Comparison of ENCODE assay signal across 9 mouse cellular contexts in genomic region chr10:70363054-70363453, GRCm38 (mm10).
DNase-seq lines count a peak whose midpoint lies in the region; ATAC-seq and TF ChIP-seq lines count a peak whose summit lies in the region.
"Had no signal": no experiment of that assay in that cellular context is flagged by ENCODE, and none has a peak within 500 bp of the region (broad histone marks: within the 10 kb centered on the region; RNA-seq: fewer than 3 reads in every experiment).

No protein-coding gene starts in this region.

- H3K4me3 ChIP-seq in kidney, postnatal 0 days (replicated peaks; ENCODE audit: low read depth, low read length) = no peak overlapping the region
- no peak overlapping the region for H3K4me3 ChIP-seq in kidney, embryonic 14.5 days (ENCODE audit: low read length)
- no peak overlapping the region for H3K4me3 ChIP-seq in limb, embryonic 10.5 days
- H3K4me3 ChIP-seq: liver, embryonic 15.5 days had no signal

- TF ChIP-seq CTCF in kidney, postnatal 0 days (IDR thresholded peaks at IDR 0.05; ENCODE audit: low read depth) = peak; percentile 63; the same call in 1 of the 2 replicates

- 72% methylated on average over 4 of the region's 4 CpGs for WGBS in kidney, postnatal 0 days
- 78% methylated on average over 4 of the region's 4 CpGs for WGBS in kidney, embryonic 14.5 days
- WGBS in limb, embryonic 10.5 days = 83% methylated on average over 4 of the region's 4 CpGs

- H3K9ac ChIP-seq in kidney, postnatal 0 days (ENCODE audit: low read depth, low read length) = no peak overlapping the region
- no peak overlapping the region for H3K9ac ChIP-seq in kidney, embryonic 14.5 days (ENCODE audit: low read depth, low read length)
- H3K9ac ChIP-seq: liver, embryonic 15.5 days had no signal

- no peaks in the 10 kb centered on the region for H3K36me3 ChIP-seq in kidney, postnatal 0 days (ENCODE audit: insufficient read depth, low read length)
- H3K36me3 ChIP-seq in kidney, embryonic 14.5 days (ENCODE audit: control insufficient read depth, insufficient read depth, low read length) = no peaks in the 10 kb centered on the region
- no peaks in the 10 kb centered on the region for H3K36me3 ChIP-seq in limb, embryonic 10.5 days
- H3K36me3 ChIP-seq: liver, embryonic 15.5 days had no signal

- no peaks in the 10 kb centered on the region for H3K4me1 ChIP-seq in kidney, postnatal 0 days (replicated peaks; ENCODE audit: insufficient read depth, low read length)
- no peaks in the 10 kb centered on the region for H3K4me1 ChIP-seq in kidney, embryonic 14.5 days (ENCODE audit: control insufficient read depth, insufficient read depth, low read length)
- H3K4me1 ChIP-seq in limb, embryonic 10.5 days = no peaks in the 10 kb centered on the region
- H3K4me1 ChIP-seq: liver, embryonic 15.5 days had no signal

- ATAC-seq in kidney, postnatal 0 days (replicated peaks; ENCODE audit: low FRiP score, low read depth) = no peak
- no peak for ATAC-seq in kidney, embryonic 14.5 days (ENCODE audit: low FRiP score, low TSS enrichment)

- no peaks in the 10 kb centered on the region for H3K9me3 ChIP-seq in kidney, postnatal 0 days (replicated peaks; ENCODE audit: low read length)
- H3K9me3 ChIP-seq in kidney, embryonic 14.5 days (ENCODE audit: control insufficient read depth, low read length) = no peaks in the 10 kb centered on the region
- H3K9me3 ChIP-seq in limb, embryonic 10.5 days (replicated peaks) = no peaks in the 10 kb centered on the region
- H3K9me3 ChIP-seq: liver, embryonic 15.5 days had no signal

- H3K27ac ChIP-seq in kidney, postnatal 0 days = no peak overlapping the region
- no peak overlapping the region for H3K27ac ChIP-seq in kidney, embryonic 14.5 days (ENCODE audit: low read depth, low read length)
- H3K27ac ChIP-seq in limb, embryonic 10.5 days = no peak overlapping the region
- H3K27ac ChIP-seq: liver, embryonic 15.5 days had no signal

- peak; percentile 24 for DNase-seq in adrenal gland, postnatal 14 days
- DNase-seq in adrenal gland, adult 2 months = no peak
- DNase-seq in kidney, postnatal 0 days (ENCODE audit: low spot score) = no peak
- peak; percentile 73 for DNase-seq in R1 (ENCODE audit: low read depth, low spot score)
- peak; percentile 43 for DNase-seq in limb, embryonic 10.5 days (ENCODE audit: low spot score)
- no peak for DNase-seq in frontal cortex, postnatal 10 days (ENCODE audit: low spot score in 2 of 2)
- no peak for DNase-seq in left cerebral cortex, adult 9 months (ENCODE audit: low spot score in 2 of 2)

- H3K27me3 ChIP-seq in kidney, postnatal 0 days (ENCODE audit: insufficient read depth, low read length) = no peaks in the 10 kb centered on the region
- no peaks in the 10 kb centered on the region for H3K27me3 ChIP-seq in kidney, embryonic 14.5 days (ENCODE audit: control insufficient read depth, insufficient read depth, low read length)
- no peaks in the 10 kb centered on the region for H3K27me3 ChIP-seq in limb, embryonic 10.5 days (ENCODE audit: low read depth, poor library complexity, severe bottlenecking)
- H3K27me3 ChIP-seq: liver, embryonic 15.5 days had no signal

- H3K4me2 ChIP-seq in kidney, postnatal 0 days (ENCODE audit: low read length) = no peak overlapping the region
- no peak overlapping the region for H3K4me2 ChIP-seq in kidney, embryonic 14.5 days (replicated peaks; ENCODE audit: low read depth, low read length)
- H3K4me2 ChIP-seq: liver, embryonic 15.5 days had no signal

Comparison
In these comparisons a context has a peak if more than half of its experiments do, and no peak if none do; other contexts are left out.
1. DNase-seq: peak in adrenal gland, postnatal 14 days (single experiment), R1 (single experiment) and limb, embryonic 10.5 days (single experiment); none in adrenal gland, adult 2 months (single experiment), kidney, postnatal 0 days (single experiment), frontal cortex, postnatal 10 days (0 of 2) and left cerebral cortex, adult 9 months (0 of 2).